In genomic region chr1:183679949-183680348, GRCm38 (mm10) we compare ENCODE assay signal across 9 mouse cellular contexts.
A peak's percentile ranks its signal among the peaks of the same experiment; 100 is the strongest.
DNase-seq lines count a peak whose midpoint lies in the region; ATAC-seq and TF ChIP-seq lines count a peak whose summit lies in the region.
"Had no signal": no experiment of that assay in that cellular context is flagged by ENCODE, and none has a peak within 500 bp of the region (broad histone marks: within the 10 kb centered on the region; RNA-seq: fewer than 3 reads in every experiment).

No protein-coding gene starts in this region.

- no peak for TF ChIP-seq POLR2A in heart, adult 2 months (IDR thresholded peaks at IDR 0.05; ENCODE audit: insufficient read depth, low read depth, low read length)

- DNase-seq in frontal cortex, postnatal 10 days (ENCODE audit: low spot score in 2 of 2): peak; percentile 10 to 12
- DNase-seq in adrenal gland, adult 2 months: peak; percentile 56
- peak; percentile 66 to 73 for DNase-seq in heart, adult 2 months
- DNase-seq in lung, adult 18-20 months: peak; percentile 58 to 59
- peak; percentile 37 for DNase-seq in stomach, postnatal 0 days (ENCODE audit: low spot score)
- DNase-seq in T-cell, adult 2 months (ENCODE audit: low spot score): no peak

- no peak overlapping the region for H3K4me3 ChIP-seq in heart, adult 2 months
- no peak overlapping the region for H3K4me3 ChIP-seq in stomach, postnatal 0 days (ENCODE audit: low read depth, low read length)
- no peak overlapping the region for H3K4me3 ChIP-seq in kidney, embryonic 14.5 days (ENCODE audit: low read length)
- H3K4me3 ChIP-seq: embryonic facial prominence, embryonic 12.5 days had no signal

- no peaks in the 10 kb centered on the region for H3K9me3 ChIP-seq in stomach, postnatal 0 days (ENCODE audit: control insufficient read depth, low read length)
- H3K9me3 ChIP-seq in kidney, embryonic 14.5 days (ENCODE audit: control insufficient read depth, low read length): no peaks in the 10 kb centered on the region
- H3K9me3 ChIP-seq: embryonic facial prominence, embryonic 12.5 days had no signal

- no peaks in the 10 kb centered on the region; the same call in 1 of the 2 replicates for H3K4me1 ChIP-seq in heart, adult 2 months (ENCODE audit: control insufficient read depth, insufficient read depth, low read length)
- H3K4me1 ChIP-seq in stomach, postnatal 0 days (replicated peaks; ENCODE audit: control insufficient read depth, insufficient read depth): no peaks in the 10 kb centered on the region
- H3K4me1 ChIP-seq in kidney, embryonic 14.5 days (ENCODE audit: control insufficient read depth, insufficient read depth, low read length): no peaks in the 10 kb centered on the region
- H3K4me1 ChIP-seq: embryonic facial prominence, embryonic 12.5 days had no signal

- no peak for ATAC-seq in frontal cortex, adult (ENCODE audit: low TSS enrichment)
- ATAC-seq in stomach, postnatal 0 days (ENCODE audit: low FRiP score, low TSS enrichment): no peak
- ATAC-seq in kidney, embryonic 14.5 days (ENCODE audit: low FRiP score, low TSS enrichment): no peak

- intact Hi-C loops in heart, adult 2 months (cut with DNase I): no loop called here

- no peak for TF ChIP-seq CTCF in heart, adult 2 months (IDR thresholded peaks at IDR 0.05)
- TF ChIP-seq CTCF in stomach, postnatal 0 days (IDR thresholded peaks at IDR 0.05; ENCODE audit: low read depth): no peak

- no peak overlapping the region for H3K4me2 ChIP-seq in stomach, postnatal 0 days (replicated peaks; ENCODE audit: low read depth)
- no peak overlapping the region for H3K4me2 ChIP-seq in kidney, embryonic 14.5 days (replicated peaks; ENCODE audit: low read depth, low read length)
- H3K4me2 ChIP-seq: embryonic facial prominence, embryonic 12.5 days had no signal

- no peaks in the 10 kb centered on the region for H3K79me2 ChIP-seq in heart, adult 2 months (replicated peaks; ENCODE audit: control insufficient read depth, insufficient read depth, low read length)

- 22% methylated on average over 11 of the region's 11 CpGs for WGBS in heart, adult 2 months
- WGBS in stomach, postnatal 0 days: 24% methylated on average over 11 of the region's 11 CpGs
- WGBS in kidney, embryonic 14.5 days: 62% methylated on average over 11 of the region's 11 CpGs

- no peak overlapping the region for H3K9ac ChIP-seq in heart, adult 2 months (ENCODE audit: low read depth, low read length)
- no peak overlapping the region for H3K9ac ChIP-seq in stomach, postnatal 0 days (ENCODE audit: low read length)
- no peak overlapping the region for H3K9ac ChIP-seq in kidney, embryonic 14.5 days (ENCODE audit: low read depth, low read length)
- H3K9ac ChIP-seq: embryonic facial prominence, embryonic 12.5 days had no signal

- TF ChIP-seq EP300 in heart, adult 2 months (IDR thresholded peaks at IDR 0.05; ENCODE audit: insufficient read depth, low read depth, low read length): no peak
- no peak for TF ChIP-seq EP300 in stomach, postnatal 0 days (optimal IDR thresholded peaks at IDR 0.05)

- H3K36me3 ChIP-seq in heart, adult 2 months (ENCODE audit: control insufficient read depth, insufficient read depth, low read length): no peaks in the 10 kb centered on the region
- H3K36me3 ChIP-seq in stomach, postnatal 0 days (ENCODE audit: control insufficient read depth, insufficient read depth, low read length): no peaks in the 10 kb centered on the region
- H3K36me3 ChIP-seq in kidney, embryonic 14.5 days (ENCODE audit: control insufficient read depth, insufficient read depth, low read length): no peaks in the 10 kb centered on the region
- H3K36me3 ChIP-seq: embryonic facial prominence, embryonic 12.5 days had no signal

- H3K27me3 ChIP-seq in heart, adult 2 months (ENCODE audit: control insufficient read depth, insufficient read depth, low read length): no peaks in the 10 kb centered on the region
- H3K27me3 ChIP-seq in stomach, postnatal 0 days (ENCODE audit: control insufficient read depth, insufficient read depth, low read length): no peaks in the 10 kb centered on the region
- H3K27me3 ChIP-seq in kidney, embryonic 14.5 days (ENCODE audit: control insufficient read depth, insufficient read depth, low read length): no peaks in the 10 kb centered on the region
- H3K27me3 ChIP-seq: embryonic facial prominence, embryonic 12.5 days had no signal

- H3K27ac ChIP-seq in heart, adult 2 months: no peak overlapping the region
- H3K27ac ChIP-seq in stomach, postnatal 0 days (replicated peaks): no peak overlapping the region; the same call in 1 of the 2 replicates
- no peak overlapping the region for H3K27ac ChIP-seq in kidney, embryonic 14.5 days (ENCODE audit: low read depth, low read length)
- H3K27ac ChIP-seq: embryonic facial prominence, embryonic 12.5 days had no signal
